Mouse (Mus musculus) G1E (cell line): ENCODE measurements around the gene Med19.

ENCODE experiments used
- CTCF ChIP-seq: IDR thresholded peaks from 2 replicates; pipeline ENCODE4 v1.5.1; 2012; ENCODE audit warnings: low read depth, low read length, inconsistent platforms, mixed read lengths
- TAL1 ChIP-seq: conservative IDR thresholded peaks from 2 replicates; pipeline ENCODE4 v1.6.1; 2012; ENCODE audit warnings: low read depth, low read length, inconsistent platforms, mixed read lengths

DNA sequence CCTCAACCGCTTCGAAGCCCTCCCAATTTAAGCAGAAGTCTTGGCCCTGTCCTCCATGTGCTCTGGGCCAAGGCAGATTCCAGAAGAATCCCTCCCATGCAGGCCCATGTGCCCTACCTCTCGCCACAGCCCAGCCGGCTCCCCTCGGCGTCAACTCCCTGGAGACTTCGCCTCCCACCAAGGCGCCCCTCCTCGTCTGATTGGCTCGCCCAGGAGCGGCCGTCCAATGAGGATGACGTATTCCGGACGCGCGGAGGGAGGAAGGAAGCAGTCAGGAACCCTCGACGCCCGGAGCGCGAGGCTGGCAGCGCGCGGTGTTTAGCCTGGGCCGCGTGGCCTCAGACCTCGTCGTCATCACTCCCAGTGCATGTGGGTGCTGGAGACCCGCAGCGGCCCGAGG, 19.4 kb upstream of the Med19 start, which contains the start of gene Btbd18:
- TF ChIP-seq TAL1 = no peak
- TF ChIP-seq CTCF = no peak
